20 mouse cellular contexts compared by ENCODE assay signal in genomic region chrX:12747886-12748285, GRCm38 (mm10).
"Had no signal": no experiment of that assay in that cellular context is flagged by ENCODE, and none has a peak within 500 bp of the region (broad histone marks: within the 10 kb centered on the region; RNA-seq: fewer than 3 reads in every experiment).

No protein-coding gene starts in this region.

- ATAC-seq: lung, postnatal 0 days; midbrain, embryonic 16.5 days had no signal

- H3K9me3 ChIP-seq: lung, embryonic 15.5 days; midbrain, embryonic 10.5 days; midbrain, embryonic 12.5 days; neural tube, embryonic 13.5 days; neural tube, embryonic 15.5 days had no signal

- H3K27me3 ChIP-seq: lung, embryonic 15.5 days; midbrain, embryonic 12.5 days; neural tube, embryonic 13.5 days; neural tube, embryonic 15.5 days had no signal

- DNase-seq: lung, adult 18-20 months; lung, postnatal 14 days; lung, postnatal 4 days; midbrain, embryonic 14.5 days; retina, postnatal 1 day; right cerebral cortex, adult 18-20 months; right cerebral cortex, postnatal 25 days; right cerebral cortex, postnatal 4 days; spleen, adult 18-20 months; thymus, adult 18-20 months; thymus, postnatal 14 days; thymus, postnatal 36 days had no signal

- H3K9ac ChIP-seq: lung, embryonic 15.5 days; midbrain, embryonic 12.5 days; neural tube, embryonic 13.5 days; neural tube, embryonic 15.5 days had no signal

- H3K4me2 ChIP-seq: lung, embryonic 15.5 days; midbrain, embryonic 12.5 days; neural tube, embryonic 13.5 days; neural tube, embryonic 15.5 days had no signal

- H3K4me3 ChIP-seq: lung, embryonic 15.5 days; midbrain, embryonic 10.5 days; midbrain, embryonic 12.5 days; myocyte; neural tube, embryonic 13.5 days; neural tube, embryonic 15.5 days had no signal

- H3K4me1 ChIP-seq: lung, embryonic 15.5 days; midbrain, embryonic 10.5 days; midbrain, embryonic 12.5 days; neural tube, embryonic 13.5 days; neural tube, embryonic 15.5 days had no signal

- H3K27ac ChIP-seq: lung, embryonic 15.5 days; midbrain, embryonic 10.5 days; midbrain, embryonic 12.5 days; neural tube, embryonic 13.5 days; neural tube, embryonic 15.5 days had no signal

- H3K36me3 ChIP-seq: lung, embryonic 15.5 days; neural tube, embryonic 15.5 days had no signal
